In the genomic region with DNA sequence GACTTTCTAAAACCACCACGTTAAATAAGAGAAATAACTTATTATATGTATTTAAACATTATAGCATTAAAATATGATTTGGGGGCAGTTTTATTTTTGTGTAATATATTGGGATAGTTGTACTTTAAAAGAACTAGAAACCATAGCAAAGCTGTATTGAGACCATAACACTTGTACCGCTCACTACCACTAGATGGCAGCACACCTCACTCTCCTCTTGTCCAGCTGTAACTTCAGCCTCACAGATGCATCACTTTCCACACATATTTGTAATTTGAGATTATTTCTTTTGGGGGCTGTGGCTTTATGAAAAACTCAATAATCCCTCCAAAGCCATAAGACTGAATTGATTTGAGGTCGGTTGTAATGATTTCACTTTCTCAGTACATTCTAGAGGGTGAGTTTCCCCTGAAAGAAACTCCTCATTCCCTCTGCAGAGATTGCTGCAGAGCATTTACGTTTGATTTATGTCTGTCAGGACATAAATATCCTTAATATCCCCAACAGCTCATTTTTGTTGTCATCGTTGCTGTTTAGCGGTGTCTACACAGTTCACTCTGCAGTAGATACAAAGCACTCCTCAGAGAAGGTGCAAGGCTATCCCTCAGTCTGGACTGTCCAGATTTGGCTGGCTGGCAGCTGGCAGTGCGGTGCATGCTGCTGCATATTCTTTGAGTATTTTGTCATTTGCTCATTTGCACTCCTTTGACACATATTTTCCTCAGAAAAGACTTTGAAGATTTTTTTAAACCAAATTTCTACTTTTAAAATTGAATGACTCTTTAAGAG, we compare ENCODE assay signal across 8 mouse cellular contexts.
DNase-seq lines count a peak whose midpoint lies in the region; ATAC-seq lines count a peak whose summit lies in the region.

No protein-coding gene starts in this region.

- no peak overlapping the region for H3K4me2 ChIP-seq in hindbrain, embryonic 15.5 days

- no peak overlapping the region for H3K4me3 ChIP-seq in hindbrain, embryonic 15.5 days

- H3K27me3 ChIP-seq in hindbrain, embryonic 15.5 days = no peaks in the 10 kb centered on the region

- WGBS in hindbrain, embryonic 15.5 days = 42% methylated on average over 7 of the region's 7 CpGs

- no peak overlapping the region for H3K9ac ChIP-seq in hindbrain, embryonic 15.5 days

- peak; percentile 69 for ATAC-seq in erythroblast, adult 5-6 weeks (replicated peaks; ENCODE audit: low FRiP score, poor library complexity, severe bottlenecking)
- ATAC-seq in hindbrain, embryonic 15.5 days (ENCODE audit: low FRiP score, low read depth) = 0 out of 2 replicates have a peak, but pooled peaks have one; percentile 72
- ATAC-seq in megakaryocyte, adult 5-6 weeks (ENCODE audit: poor library complexity, severe bottlenecking) = peak; percentile 84

- DNase-seq in heart, postnatal 10 days = peak; percentile 43 to 76
- DNase-seq in heart, postnatal 25 days (ENCODE audit: low spot score) = no peak
- DNase-seq in brain, embryonic 18.5 days (ENCODE audit: low read depth, low spot score) = peak; percentile 24
- peak; percentile 44 to 78 for DNase-seq in layer of hippocampus, postnatal 14 days (ENCODE audit: low spot score in 2 of 2)
- peak; percentile 75 to 85 for DNase-seq in right cerebral cortex, postnatal 10 days (ENCODE audit: low spot score in 2 of 2)

- H3K9me3 ChIP-seq in hindbrain, embryonic 15.5 days = no peaks in the 10 kb centered on the region

- no peaks in the 10 kb centered on the region for H3K36me3 ChIP-seq in hindbrain, embryonic 15.5 days

- H3K27ac ChIP-seq in hindbrain, embryonic 15.5 days (replicated peaks) = no peak overlapping the region

- intact Hi-C loops in heart, postnatal 10 days (cut with DNase I) = loop anchor here (2.0 to 10.0 kb wide), 2 partner anchors 158 to 1140 kb away; no protein-coding TSS in a partner anchor
- intact Hi-C loops in heart, postnatal 25 days (cut with DNase I) = loop anchor here (5.0 kb wide), 1 partner anchor 158 kb away; no protein-coding TSS in a partner anchor

- 0 out of 2 replicates have a peak, but pooled peaks cover 3% of the 10 kb centered on the region for H3K4me1 ChIP-seq in hindbrain, embryonic 15.5 days (replicated peaks)
